Mouse (Mus musculus): ENCODE results near the gene Ntf3.

GRCm38 (mm10) chr6:126142021-126142554, 24.6 kb downstream of the Ntf3 start:
- TF ChIP-seq CTCF (IDR thresholded peaks at IDR 0.05; ENCODE audit: insufficient read depth, low read length) (no peak), POLR2A (IDR thresholded peaks at IDR 0.05; ENCODE audit: borderline replicate concordance, extremely low read depth, low read depth, low read length) (no peak)

Data from lung, adult 2 months (tissue).